Mouse (Mus musculus) myocyte (in vitro differentiated cells): ENCODE data around the gene Eaf2.

Experiments
- MYOD1 ChIP-seq, 3 experiments: IDR thresholded peaks; one replicate each; pipeline ENCODE4 v1.6.1; 2011; ENCODE audit warnings: control low read depth in 2 of 3, low read depth in 2 of 3, mild to moderate bottlenecking in 2 of 3, moderate library complexity in 1 of 3; ENCODE audit not compliant: insufficient read length in 2 of 3, control insufficient read depth in 1 of 3
- POLR2A ChIP-seq: IDR thresholded peaks from one replicate; pipeline ENCODE4 v1.6.1; 2011; ENCODE audit warnings: low read depth, mild to moderate bottlenecking, control low read depth, moderate library complexity; ENCODE audit not compliant: insufficient read length
- REST ChIP-seq: IDR thresholded peaks from one replicate; pipeline ENCODE4 v1.6.1; 2011; ENCODE audit warnings: mild to moderate bottlenecking, control low read depth, moderate library complexity; ENCODE audit not compliant: insufficient read depth, insufficient read length
- TCF3 ChIP-seq: IDR thresholded peaks from one replicate; pipeline ENCODE4 v1.6.1; 2011; ENCODE audit warnings: low read depth, control low read depth; ENCODE audit not compliant: insufficient read length

DNA sequence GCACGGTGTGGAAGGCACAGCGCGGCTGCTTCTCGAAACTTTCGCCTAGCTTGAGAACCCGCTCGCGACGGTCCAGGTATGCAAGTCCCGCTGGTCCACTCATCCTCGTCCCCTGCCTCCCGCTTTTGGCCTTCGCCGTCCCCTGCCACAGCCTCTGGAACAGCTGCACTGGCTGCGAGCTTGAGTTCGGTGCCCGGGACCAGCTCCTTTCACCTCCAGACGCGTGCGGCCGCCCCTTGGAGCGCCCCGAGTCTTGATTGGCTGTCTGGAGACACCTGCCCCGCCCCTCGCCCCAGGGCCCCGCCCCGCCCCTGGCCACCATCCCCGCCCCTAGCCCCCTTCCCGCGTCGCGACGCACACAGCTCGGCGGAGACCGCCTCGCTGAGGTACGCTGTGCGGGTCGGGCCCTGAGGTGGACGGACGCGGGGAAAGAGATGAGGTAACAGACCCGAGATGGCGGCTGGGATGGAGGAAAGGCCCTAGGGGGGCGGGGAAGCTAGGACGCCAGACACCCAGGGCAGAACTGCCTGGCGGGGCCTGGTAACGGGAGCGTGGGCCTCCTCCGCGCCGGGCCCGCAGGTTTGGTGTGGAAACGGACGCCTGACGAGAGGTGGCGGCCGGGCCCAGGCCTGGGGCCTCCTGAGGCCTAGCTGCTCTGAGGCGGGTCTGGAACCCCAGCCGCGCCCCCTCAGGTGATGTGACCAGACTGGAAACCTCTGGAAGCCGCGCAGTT is 46.6 kb downstream of the Eaf2 start, which contains the start of gene Iqcb1:
- TF ChIP-seq POLR2A (peak; percentile 69), TCF3 (no peak), MYOD1 (IDR thresholded peaks at IDR 0.05; ENCODE audit: control insufficient read depth in 1 of 3, insufficient read length in 2 of 3, low read depth in 2 of 3) (peak in 2 of 3 experiments; percentile 64 to 76), REST (no peak)
